Mouse (Mus musculus) small intestine, adult 2 months (tissue): ENCODE measurements around the gene Cmtm8. TPM values are rescaled to one million over a fixed set of nuclear protein-coding genes. Genes with fewer than 3 reads are reported as not detected.

ENCODE experiments used
- H3K27ac ChIP-seq: fragments of 200-500 bp; 2 replicates; pipeline ENCODE4 v1.5.1; 2012; ENCODE audit warnings: low read depth, low read length, control low read depth, inconsistent platforms; ENCODE audit not compliant: insufficient read depth
- H3K27me3 ChIP-seq: fragments of 200-500 bp; 2 replicates; pipeline ENCODE4 v1.6.1; 2012; ENCODE audit warnings: mild to moderate bottlenecking, moderate library complexity, low read length, inconsistent platforms; ENCODE audit not compliant: control insufficient read depth, insufficient read depth
- H3K36me3 ChIP-seq: fragments of 200-500 bp; 2 replicates; pipeline ENCODE4 v1.6.1; 2012; ENCODE audit warnings: mild to moderate bottlenecking, low read length, control low read depth, inconsistent platforms; ENCODE audit not compliant: control insufficient read depth, insufficient read depth
- H3K4me1 ChIP-seq: fragments of 200-500 bp; 2 replicates; pipeline ENCODE4 v1.6.1; 2012; ENCODE audit warnings: low read length, inconsistent platforms, mixed read lengths; ENCODE audit not compliant: control insufficient read depth, insufficient read depth, insufficient read length
- H3K4me3 ChIP-seq: fragments of 200-500 bp; 2 replicates; pipeline ENCODE4 v1.5.1; 2012; ENCODE audit warnings: low read depth, mild to moderate bottlenecking, control low read depth, inconsistent platforms, low read length, moderate library complexity
- CTCF ChIP-seq: fragments of 200-500 bp; IDR thresholded peaks from 2 replicates; pipeline ENCODE4 v1.5.1; 2012; ENCODE audit warnings: low read depth, mild to moderate bottlenecking, control low read depth, inconsistent platforms, low read length, moderate library complexity, mixed read lengths; ENCODE audit not compliant: insufficient replicate concordance, insufficient read length; ENCODE audit errors: extremely low read depth
- POLR2A ChIP-seq: fragments of 200-500 bp; IDR thresholded peaks from 2 replicates; pipeline ENCODE4 v1.6.1; 2012; ENCODE audit warnings: low read depth, mild to moderate bottlenecking, control low read depth, inconsistent platforms, low read length, moderate library complexity
- WGBS: fragments of 180-500 bp; shearing (Covaris S2); methylation state at CpG from one replicate; pipeline ENCODE4 v1.1.7; 2018; 5-methylcytosine and 5-hydroxymethylcytosine counted together
- polyA plus RNA-seq: library from polyadenylated mRNA; depleted of rRNA; stranded (reverse); fragments of >200 nt; gene quantifications from 2 replicates; pipeline ENCODE4 v1.2.3, GENCODE M21; 2012

Cmtm8 gene
- polyA plus RNA-seq, 1 experiment = 2.9 TPM

DNA sequence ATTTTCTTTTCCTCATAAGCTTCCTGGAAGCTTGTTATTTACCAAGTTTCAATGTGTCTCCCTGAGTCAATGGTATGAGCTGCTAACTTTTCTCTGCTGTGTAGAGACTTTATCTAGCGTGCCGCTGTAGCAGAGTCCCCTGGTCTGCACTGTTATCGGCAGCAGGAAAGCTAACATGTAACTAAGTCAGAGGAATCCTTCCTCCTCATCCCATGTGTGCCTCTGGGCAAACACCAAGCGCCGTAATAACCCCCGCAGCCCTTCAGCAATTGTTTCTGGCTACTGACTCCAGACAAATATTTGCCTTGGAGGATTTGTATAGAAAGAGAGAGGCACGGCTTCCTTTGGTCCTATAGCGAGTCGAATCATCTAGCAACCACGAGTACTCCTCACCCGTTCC is 33.1 kb downstream of the Cmtm8 start:
- WGBS = 28% methylated on average over 11 of the region's 11 CpGs
- peaks cover 6% of the 10 kb centered on the region; the same call in 1 of the 2 replicates for H3K27me3 ChIP-seq
- H3K4me3 ChIP-seq = no peak overlapping the region
- H3K4me1 ChIP-seq = no peaks in the 10 kb centered on the region; the same call in 1 of the 2 replicates
- TF ChIP-seq CTCF = no peak
- no peak for TF ChIP-seq POLR2A
- no peak overlapping the region for H3K27ac ChIP-seq
- H3K36me3 ChIP-seq = no peaks in the 10 kb centered on the region

- no peaks in the 10 kb centered on the region; the same call in 1 of the 2 replicates for H3K4me1 ChIP-seq
- no peak overlapping the region for H3K27ac ChIP-seq
- no peaks in the 10 kb centered on the region for H3K36me3 ChIP-seq
- WGBS = 26% methylated on average over 5 of the region's 5 CpGs
- no peak overlapping the region for H3K4me3 ChIP-seq
- TF ChIP-seq CTCF (no peak), POLR2A (no peak)
- peaks cover 6% of the 10 kb centered on the region; the same call in 1 of the 2 replicates for H3K27me3 ChIP-seq
Measured at GRCm38 (mm10) chr9:114808671-114809070, 35.3 kb downstream of the Cmtm8 start.

- no peaks in the 10 kb centered on the region; the same call in 1 of the 2 replicates for H3K4me1 ChIP-seq
- 60% methylated on average over 8 of the region's 8 CpGs for WGBS
- no peak for TF ChIP-seq POLR2A
- no peak for TF ChIP-seq CTCF
- no peak overlapping the region for H3K27ac ChIP-seq
- H3K4me3 ChIP-seq = no peak overlapping the region
- peaks cover 6% of the 10 kb centered on the region; the same call in 1 of the 2 replicates for H3K27me3 ChIP-seq
- no peaks in the 10 kb centered on the region for H3K36me3 ChIP-seq
Measured at GRCm38 (mm10) chr9:114807261-114807660, 36.7 kb downstream of the Cmtm8 start.

DNA sequence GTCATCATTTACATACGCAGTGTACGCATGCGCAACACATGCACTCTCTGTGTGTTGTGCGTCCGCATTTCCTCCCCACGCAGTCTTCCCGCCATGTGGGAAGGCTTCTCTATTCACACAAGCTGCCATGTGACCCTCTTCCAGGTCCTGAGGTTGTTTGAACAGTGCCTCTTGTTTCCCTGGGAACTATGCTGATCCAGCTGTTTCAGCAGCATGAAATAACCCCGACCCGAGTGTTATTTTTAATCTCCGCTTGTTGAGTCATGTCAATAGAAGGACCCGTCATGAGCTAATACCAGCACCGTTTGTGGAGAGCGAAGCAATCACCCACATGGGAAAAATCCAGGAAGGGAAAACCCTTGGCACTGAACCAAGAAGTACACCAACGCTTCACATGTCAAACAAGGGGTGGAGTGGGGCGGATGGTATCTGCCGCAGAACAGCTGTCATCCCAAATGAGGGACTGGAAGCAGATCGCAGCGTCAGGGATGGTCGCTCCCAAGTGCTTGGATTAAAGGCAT is 38.7 kb downstream of the Cmtm8 start:
- 40% methylated on average over 19 of the region's 19 CpGs for WGBS
- TF ChIP-seq POLR2A (no peak), CTCF (no peak)
- H3K27me3 ChIP-seq = 0 out of 2 replicates have a peak, but pooled peaks cover 6% of the 10 kb centered on the region
- no peak overlapping the region for H3K4me3 ChIP-seq
- no peak overlapping the region for H3K27ac ChIP-seq
- H3K36me3 ChIP-seq = no peaks in the 10 kb centered on the region
- H3K4me1 ChIP-seq = no peaks in the 10 kb centered on the region

DNA sequence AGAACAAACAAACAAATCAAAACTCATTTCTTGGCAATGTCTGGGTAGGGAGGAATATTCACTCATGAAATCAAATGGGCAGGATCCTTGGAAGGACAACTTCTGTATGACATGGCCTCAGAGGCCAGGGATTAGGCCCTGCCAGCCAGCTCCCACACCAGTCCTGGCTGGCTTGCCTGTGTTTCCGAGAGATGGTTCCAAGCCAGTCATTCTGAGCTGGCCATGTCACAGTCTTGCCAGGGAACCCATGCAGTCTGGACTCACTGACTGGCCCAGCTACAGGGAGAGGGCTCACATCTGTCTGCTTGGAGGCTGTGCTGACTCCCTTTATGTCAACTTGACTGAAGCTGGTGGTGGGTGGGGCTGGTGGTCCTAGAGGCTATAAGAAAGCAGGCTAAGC is 41.8 kb downstream of the Cmtm8 start:
- no peak overlapping the region for H3K4me3 ChIP-seq
- H3K27ac ChIP-seq = no peak overlapping the region
- TF ChIP-seq CTCF = no peak
- TF ChIP-seq POLR2A = no peak
- H3K27me3 ChIP-seq = no peaks in the 10 kb centered on the region
- H3K36me3 ChIP-seq = no peaks in the 10 kb centered on the region
- H3K4me1 ChIP-seq = no peaks in the 10 kb centered on the region
- WGBS = 77% methylated on average over 1 of the region's 1 CpGs

- WGBS = 83% methylated on average over 15 of the region's 15 CpGs
- Histone ChIP-seq H3K4me1 (no peaks in the 10 kb centered on the region), H3K36me3 (no peaks in the 10 kb centered on the region), H3K27me3 (no peaks in the 10 kb centered on the region), H3K27ac (no peak overlapping the region), H3K4me3 (no peak overlapping the region)
- no peak for TF ChIP-seq CTCF
- no peak for TF ChIP-seq POLR2A
Measured at GRCm38 (mm10) chr9:114801301-114801700, 42.7 kb downstream of the Cmtm8 start.

GRCm38 (mm10) chr9:114799498-114800107 is 44.4 kb downstream of the Cmtm8 start:
- no peak overlapping the region for H3K4me3 ChIP-seq
- no peaks in the 10 kb centered on the region for H3K4me1 ChIP-seq
- H3K36me3 ChIP-seq = no peaks in the 10 kb centered on the region
- 70% methylated on average over 10 of the region's 10 CpGs for WGBS
- TF ChIP-seq CTCF (no peak), POLR2A (no peak)
- no peak overlapping the region for H3K27ac ChIP-seq
- no peaks in the 10 kb centered on the region for H3K27me3 ChIP-seq
